Mouse (Mus musculus) hindbrain, embryonic 11.5 days (tissue): ENCODE results near the gene Smg9. TPM values are rescaled to one million over a fixed set of nuclear protein-coding genes. Genes with fewer than 3 reads are reported as not detected.
A peak's percentile ranks its signal among the peaks of the same experiment; 100 is the strongest.

Experiments
- ATAC-seq: fragments of 200-750 bp; cut with Nextera tagmentation; 2 replicates; pipeline ENCODE4 v1.8.0; 2017; ENCODE audit warnings: mild to moderate bottlenecking, moderate TSS enrichment, moderate library complexity; ENCODE audit not compliant: low FRiP score
- DNase-seq: peaks from one replicate; pipeline ENCODE4 v3.0.0-alpha.2; 2015; ENCODE audit warnings: low spot score
- H3K27ac ChIP-seq: fragments of 300-500 bp; sonication (generic); 2 replicates; pipeline ENCODE4 v1.5.1; 2014; ENCODE audit warnings: mild to moderate bottlenecking, low read depth, low read length
- H3K27me3 ChIP-seq: fragments of 300-500 bp; sonication (generic); 2 replicates; pipeline ENCODE4 v1.6.1; 2014; ENCODE audit warnings: mild to moderate bottlenecking, low read length, moderate library complexity, mixed read lengths; ENCODE audit not compliant: control insufficient read depth, insufficient read depth
- H3K36me3 ChIP-seq: fragments of 300-500 bp; sonication (generic); 2 replicates; pipeline ENCODE4 v1.6.1; 2014; ENCODE audit warnings: mild to moderate bottlenecking, low read length, moderate library complexity, mixed read lengths; ENCODE audit not compliant: control insufficient read depth, insufficient read depth
- H3K4me1 ChIP-seq: fragments of 300-500 bp; sonication (generic); replicated peaks from 2 replicates; pipeline ENCODE4 v1.6.1; 2014; ENCODE audit warnings: low read length, mixed read lengths; ENCODE audit not compliant: control insufficient read depth, insufficient read depth
- H3K4me2 ChIP-seq: fragments of 300-500 bp; sonication (generic); replicated peaks from 2 replicates; pipeline ENCODE4 v1.6.1; 2014; ENCODE audit warnings: mild to moderate bottlenecking, low read depth, low read length
- H3K4me3 ChIP-seq: fragments of 300-500 bp; sonication (generic); 2 replicates; pipeline ENCODE4 v1.5.1; 2014; ENCODE audit warnings: low read depth, low read length
- H3K9ac ChIP-seq: fragments of 300-500 bp; sonication (generic); 2 replicates; pipeline ENCODE4 v1.6.1; 2014; ENCODE audit warnings: low read depth, low read length
- H3K9me3 ChIP-seq: fragments of 300-500 bp; sonication (generic); 2 replicates; pipeline ENCODE4 v1.6.1; 2016; ENCODE audit warnings: low read length; ENCODE audit not compliant: control insufficient read depth
- WGBS: fragments of 180-500 bp; shearing (Covaris S2); extraction: QIAGEN DNeasy Blood & Tissue Kit; methylation state at CpG from one replicate; pipeline ENCODE4 v1.1.7; 2014; 5-methylcytosine and 5-hydroxymethylcytosine counted together
- polyA plus RNA-seq: library from polyadenylated mRNA; unstranded; fragments of >200 nt; fragmentation: Nextera tagmentation; extraction: Ambion mirVana; gene quantifications from 2 replicates; pipeline ENCODE4 v1.2.1, GENCODE M21; 2014

Gene Smg9
- polyA plus RNA-seq, 1 experiment from 2014 or later: 21.3 TPM

DNA sequence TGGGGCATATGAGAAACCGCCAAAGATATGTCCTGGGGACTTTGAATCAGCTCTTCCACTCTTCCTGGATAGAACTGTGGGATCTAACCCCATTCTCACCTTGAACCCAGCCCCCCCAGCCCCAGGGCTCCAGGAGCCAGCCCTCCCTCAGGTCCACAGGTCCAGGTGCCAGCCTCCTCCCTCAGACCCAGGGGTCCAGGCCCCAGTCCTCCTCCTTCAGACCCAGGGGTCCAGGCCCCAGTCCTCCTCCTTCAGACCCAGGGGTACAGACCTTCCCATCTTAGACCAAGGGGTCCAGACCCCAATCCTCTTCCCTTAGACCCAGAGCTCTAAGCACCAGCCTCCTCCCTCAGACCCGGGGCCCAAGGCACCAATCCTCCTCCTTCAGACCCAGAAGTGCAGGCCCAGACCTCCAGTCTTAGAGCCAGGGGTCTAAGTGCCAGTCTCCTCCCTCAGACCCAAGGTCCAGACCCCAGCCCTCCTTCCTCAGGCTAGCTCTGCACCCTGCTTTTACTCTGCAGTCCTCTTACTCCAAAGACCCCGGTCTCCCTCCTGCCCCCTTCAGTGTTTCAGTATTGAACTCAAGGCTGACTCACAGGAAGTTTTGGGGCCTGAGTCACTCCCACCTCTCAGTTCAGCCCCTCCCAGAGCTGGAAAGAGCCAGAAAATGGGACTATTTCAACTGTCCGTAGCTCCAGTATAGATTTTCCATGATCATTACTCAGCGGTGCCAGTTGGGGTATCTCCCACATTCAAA, 34.0 kb upstream of the Smg9 start:
- Histone ChIP-seq H3K9me3 (no peaks in the 10 kb centered on the region), H3K36me3 (no peaks in the 10 kb centered on the region), H3K27ac (no peak overlapping the region), H3K4me1 (no peaks in the 10 kb centered on the region), H3K27me3 (no peaks in the 10 kb centered on the region), H3K9ac (0 out of 2 replicates have a peak overlapping the region, but pooled peaks have one; percentile 11), H3K4me2 (no peak overlapping the region), H3K4me3 (no peak overlapping the region)
- ATAC-seq (peak; percentile 33; the same call in 1 of the 2 replicates), DNase-seq (no peak)
- WGBS: 85% methylated on average over 5 of the region's 5 CpGs

DNA sequence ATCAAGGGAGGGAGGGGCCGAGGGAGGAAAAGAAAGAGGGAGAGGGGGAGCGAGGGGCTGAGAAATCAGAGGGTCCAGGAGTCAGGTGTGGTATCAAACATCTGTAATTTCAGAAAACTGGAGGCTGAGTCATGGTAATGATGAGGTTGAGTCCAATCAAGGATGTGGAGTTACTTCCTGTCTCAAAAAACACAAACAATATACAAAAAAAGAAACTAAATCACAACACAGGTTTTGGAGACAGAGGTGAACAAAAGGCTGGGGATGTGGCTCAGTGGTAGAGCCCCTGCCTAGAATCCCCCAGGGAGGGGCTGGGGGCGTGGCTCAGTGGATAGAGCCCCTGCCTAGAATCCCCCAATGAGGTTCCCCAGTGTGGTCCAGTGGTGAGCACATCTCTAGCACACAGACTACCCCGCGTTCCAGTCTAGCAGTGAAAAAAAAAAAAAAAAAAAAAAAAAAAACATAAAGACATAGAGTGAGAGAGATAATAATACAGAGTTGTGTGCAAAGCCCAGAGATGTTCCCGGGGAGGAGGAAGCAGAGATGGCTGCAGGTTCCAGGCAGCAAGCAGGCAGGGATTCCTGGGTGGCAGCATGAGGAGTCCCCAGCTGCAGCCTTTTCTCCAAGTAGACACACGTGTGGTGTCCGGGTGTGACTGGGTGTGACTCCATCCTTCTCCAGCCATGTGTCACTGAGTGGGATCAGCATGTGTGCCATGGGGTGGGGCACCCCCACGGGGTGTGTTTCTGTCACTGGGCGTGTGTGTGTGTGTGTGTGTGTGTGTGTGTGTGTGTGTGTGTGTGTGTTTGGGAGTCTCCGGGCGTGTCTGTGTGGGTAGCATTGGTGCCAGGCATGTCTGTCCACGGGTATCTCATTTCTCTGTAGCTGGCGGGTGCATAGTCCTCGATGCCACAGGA, 32.4 kb upstream of the Smg9 start:
- DNase-seq: no peak

DNA sequence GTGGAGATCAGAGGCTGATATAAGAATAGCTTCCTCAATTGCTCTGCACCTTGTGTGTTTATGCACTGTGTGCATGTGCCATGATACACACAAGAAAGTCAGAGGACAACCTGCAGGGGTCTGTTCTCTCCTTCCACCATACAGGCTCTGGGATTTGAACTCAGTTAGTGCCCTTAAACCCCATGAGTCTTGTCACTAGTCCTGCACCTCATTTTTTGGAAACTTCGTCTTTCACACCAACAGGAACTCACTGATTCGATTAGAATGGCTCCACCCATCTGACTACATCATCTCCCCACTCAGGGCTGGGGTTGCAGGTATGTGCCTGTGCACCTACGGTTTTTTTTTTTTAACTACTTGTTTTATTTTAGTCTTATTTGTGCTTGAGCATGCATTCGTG, 31.2 kb upstream of the Smg9 start:
- Histone ChIP-seq H3K4me2 (no peak overlapping the region), H3K4me3 (no peak overlapping the region), H3K9me3 (no peaks in the 10 kb centered on the region), H3K27me3 (no peaks in the 10 kb centered on the region), H3K4me1 (no peaks in the 10 kb centered on the region), H3K9ac (no peak overlapping the region), H3K36me3 (no peaks in the 10 kb centered on the region), H3K27ac (no peak overlapping the region)
- WGBS: 66% methylated on average over 4 of the region's 4 CpGs
- DNase-seq (no peak), ATAC-seq (no peak)

More for the DNA sequence above, 32.4 kb upstream of the Smg9 start:
- 88% methylated on average over 15 of the region's 15 CpGs for WGBS
- Histone ChIP-seq H3K36me3 (no peaks in the 10 kb centered on the region), H3K4me2 (no peak overlapping the region), H3K9ac (no peak overlapping the region), H3K9me3 (no peaks in the 10 kb centered on the region), H3K27me3 (no peaks in the 10 kb centered on the region), H3K4me3 (no peak overlapping the region), H3K27ac (no peak overlapping the region), H3K4me1 (no peaks in the 10 kb centered on the region)
- ATAC-seq: no peak

DNA sequence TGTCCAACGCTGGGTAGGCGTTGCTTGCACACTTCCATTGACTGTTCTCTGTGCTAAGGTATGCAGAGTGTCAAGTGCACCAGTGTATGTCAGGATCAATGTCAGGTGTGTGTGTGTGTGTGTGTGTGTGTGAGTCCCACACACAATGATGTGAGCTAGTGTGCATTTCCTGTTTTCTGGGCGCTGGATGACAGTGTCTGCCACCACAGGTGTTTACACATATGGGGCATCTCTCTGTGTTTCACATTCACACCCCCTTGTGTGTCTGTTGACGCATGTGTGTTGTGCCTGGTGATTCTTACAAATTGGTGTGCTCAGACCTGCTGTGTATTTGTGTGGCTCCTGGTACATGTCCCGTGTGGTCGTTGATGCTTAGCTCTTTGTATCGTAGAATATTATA, 30.5 kb upstream of the Smg9 start:
- no peak overlapping the region for H3K4me2 ChIP-seq
- H3K4me1 ChIP-seq: no peaks in the 10 kb centered on the region
- H3K27ac ChIP-seq: no peak overlapping the region
- ATAC-seq (no peak), DNase-seq (no peak)
- H3K9ac ChIP-seq: no peak overlapping the region
- no peaks in the 10 kb centered on the region for H3K27me3 ChIP-seq
- H3K4me3 ChIP-seq: no peak overlapping the region
- no peaks in the 10 kb centered on the region for H3K36me3 ChIP-seq
- 91% methylated on average over 7 of the region's 7 CpGs for WGBS
- no peaks in the 10 kb centered on the region for H3K9me3 ChIP-seq

DNA sequence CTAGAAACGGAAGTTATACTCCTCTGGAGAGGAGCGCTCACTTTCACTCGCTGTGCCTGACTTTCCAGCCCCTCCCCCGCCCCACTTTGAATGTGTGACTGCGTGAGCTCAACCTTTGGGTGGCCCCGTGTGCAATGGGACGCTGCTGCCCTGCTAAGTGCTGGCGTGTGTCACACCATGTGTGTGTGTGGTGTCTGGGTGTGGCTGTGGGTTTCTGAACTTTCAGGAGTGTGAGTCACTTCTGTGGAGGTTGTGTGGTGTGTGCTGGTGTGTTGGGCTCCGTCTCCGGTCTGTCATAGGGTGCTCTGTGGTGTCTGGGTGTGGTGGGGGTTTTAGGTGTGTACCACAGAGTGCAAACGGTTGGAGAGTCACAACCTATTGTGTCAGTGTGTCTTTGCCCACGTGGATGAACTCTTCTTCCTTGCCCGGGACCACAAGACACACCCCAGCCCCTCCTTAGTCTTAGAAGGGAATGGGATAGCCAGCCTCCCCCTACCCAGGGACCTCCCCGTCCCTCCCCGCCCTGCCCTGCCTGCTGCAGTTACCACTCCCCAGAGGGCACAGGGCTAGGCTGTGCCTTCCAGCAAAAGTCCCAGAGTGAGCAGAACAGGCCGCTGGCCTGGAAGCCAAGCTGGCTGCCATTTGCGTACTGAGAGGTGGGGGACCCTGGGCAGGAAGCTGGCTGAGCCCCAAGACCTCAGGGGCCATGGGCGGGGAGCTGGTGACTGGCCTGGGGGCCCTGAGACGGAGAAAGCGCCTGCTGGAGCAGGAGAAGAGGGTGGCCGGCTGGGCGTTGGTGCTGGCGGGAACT, 29.5 kb upstream of the Smg9 start, which contains the start of gene Kcnn4:
Gene Kcnn4, plus strand, starts transcription at position 533 of the 811 bp plus-strand sequence.
- H3K4me2 ChIP-seq: no peak within 1 kb of the TSS
- 46% methylated on average over 23 of the region's 23 CpGs for WGBS
- H3K36me3 ChIP-seq: no peaks in the 10 kb centered on the region
- no peaks in the 10 kb centered on the region for H3K27me3 ChIP-seq
- no peaks in the 10 kb centered on the region for H3K4me1 ChIP-seq
- no peak for ATAC-seq
- DNase-seq: no peak
- H3K27ac ChIP-seq: no peak within 1 kb of the TSS
- no peak within 1 kb of the TSS for H3K4me3 ChIP-seq
- H3K9me3 ChIP-seq: no peaks in the 10 kb centered on the region
- no peak within 1 kb of the TSS for H3K9ac ChIP-seq

DNA sequence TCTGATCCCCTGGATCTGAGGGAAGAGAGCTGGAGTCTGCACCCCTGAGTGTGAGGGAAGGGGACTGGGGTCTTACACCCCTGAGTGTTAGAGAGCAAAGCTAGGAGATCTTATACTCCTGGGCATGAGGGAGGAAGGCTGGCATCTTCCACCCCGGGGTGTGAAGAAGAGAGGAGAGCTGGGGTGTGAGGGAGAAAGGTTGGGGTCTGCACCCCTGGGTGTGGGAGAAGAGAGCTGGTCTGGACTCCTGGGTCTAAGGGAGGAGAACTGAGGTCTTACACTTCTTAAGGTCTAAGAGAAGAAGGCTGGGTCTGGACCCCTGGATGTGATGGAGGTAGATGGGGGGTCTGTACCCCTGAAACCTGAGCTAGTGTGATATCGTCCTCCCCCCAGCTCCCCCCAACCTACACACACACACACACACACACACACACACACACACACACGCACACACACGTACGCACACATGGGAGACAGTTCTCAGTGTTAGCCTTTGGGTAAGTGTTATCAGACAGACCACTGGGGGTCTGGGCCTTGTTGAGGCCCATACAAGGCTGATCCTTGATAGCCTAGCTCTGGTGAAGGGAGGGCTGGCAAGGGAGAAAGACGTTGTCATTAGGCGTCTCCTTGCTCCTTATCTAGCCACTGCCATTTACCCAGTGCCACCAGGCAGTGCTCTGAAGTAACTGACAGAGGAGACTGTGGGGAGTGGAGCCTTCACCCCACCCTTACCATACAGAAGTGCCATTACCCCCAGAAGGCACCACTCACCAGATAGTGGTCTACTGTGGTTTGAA, 28.2 kb upstream of the Smg9 start:
- ATAC-seq: peak; percentile 36; the same call in 1 of the 2 replicates
- 80% methylated on average over 6 of the region's 7 CpGs for WGBS
- H3K4me1 ChIP-seq: no peaks in the 10 kb centered on the region

DNA sequence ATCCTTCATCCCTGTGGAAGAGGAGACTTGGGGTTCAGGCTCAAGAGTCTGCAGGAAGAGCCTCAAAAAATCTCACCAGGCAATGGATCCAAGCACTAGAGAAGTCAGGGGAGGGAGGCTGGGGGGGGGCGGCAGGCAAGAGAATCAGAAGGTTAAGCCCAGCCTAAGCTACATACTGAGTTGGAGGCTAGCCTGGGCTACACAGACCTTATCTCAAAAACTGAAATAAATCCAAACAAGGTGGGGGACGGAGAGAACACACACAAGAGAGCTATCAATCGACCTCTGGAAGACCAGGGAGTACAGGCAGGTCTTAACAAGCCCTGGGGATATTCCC, 27.6 kb upstream of the Smg9 start:
- H3K4me1 ChIP-seq: no peaks in the 10 kb centered on the region
- no peak overlapping the region for H3K9ac ChIP-seq
- ATAC-seq: no peak
- no peaks in the 10 kb centered on the region for H3K9me3 ChIP-seq
- no peak overlapping the region for H3K4me2 ChIP-seq
- H3K27ac ChIP-seq: no peak overlapping the region
- no peak for DNase-seq
- 69% methylated on average over 3 of the region's 3 CpGs for WGBS
- no peak overlapping the region for H3K4me3 ChIP-seq
- H3K36me3 ChIP-seq: no peaks in the 10 kb centered on the region
- no peaks in the 10 kb centered on the region for H3K27me3 ChIP-seq

More for the DNA sequence above, 28.2 kb upstream of the Smg9 start:
- Histone ChIP-seq H3K27me3 (no peaks in the 10 kb centered on the region), H3K4me2 (no peak overlapping the region), H3K27ac (no peak overlapping the region), H3K4me3 (no peak overlapping the region), H3K36me3 (no peaks in the 10 kb centered on the region), H3K9ac (no peak overlapping the region), H3K9me3 (no peaks in the 10 kb centered on the region)
- no peak for DNase-seq

DNA sequence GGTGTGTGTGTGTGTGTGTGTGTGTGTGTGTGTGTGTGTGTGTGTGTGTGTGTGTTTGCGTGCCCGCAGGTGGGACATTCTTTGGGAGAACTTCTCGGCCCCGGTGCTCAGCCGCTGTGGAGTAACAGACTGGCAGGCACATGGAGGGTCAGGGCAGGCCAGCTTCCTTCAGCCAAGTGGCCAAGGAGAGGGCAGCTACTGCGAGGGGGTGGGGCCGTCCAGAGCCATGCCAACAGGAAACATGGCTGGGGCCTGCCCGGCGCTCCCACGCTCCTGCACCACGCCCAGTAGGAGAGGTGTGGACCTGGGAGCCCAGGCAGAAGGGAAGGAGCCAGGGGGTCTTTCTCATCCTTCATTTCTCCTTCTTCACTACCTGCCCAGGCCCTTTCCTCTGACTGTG, 27.1 kb upstream of the Smg9 start:
- H3K4me1 ChIP-seq: 0 out of 2 replicates have a peak, but pooled peaks cover 3% of the 10 kb centered on the region
- H3K36me3 ChIP-seq: no peaks in the 10 kb centered on the region
- WGBS: 76% methylated on average over 5 of the region's 11 CpGs
- H3K4me3 ChIP-seq: no peak overlapping the region
- H3K9ac ChIP-seq: no peak overlapping the region
- 0 out of 2 replicates have a peak, but pooled peaks cover under 1% of the 10 kb centered on the region for H3K27me3 ChIP-seq
- H3K9me3 ChIP-seq: no peaks in the 10 kb centered on the region
- no peak overlapping the region for H3K4me2 ChIP-seq
- DNase-seq (no peak), ATAC-seq (no peak)
- H3K27ac ChIP-seq: no peak overlapping the region
